Mouse (Mus musculus): ENCODE results near the gene Atg5. TPM values are rescaled to one million over a fixed set of nuclear protein-coding genes. Genes with fewer than 3 reads are reported as not detected.

Atg5 gene
- total RNA-seq, 2 experiments from 2014 or later: 20.7 to 24.8 TPM

DNA sequence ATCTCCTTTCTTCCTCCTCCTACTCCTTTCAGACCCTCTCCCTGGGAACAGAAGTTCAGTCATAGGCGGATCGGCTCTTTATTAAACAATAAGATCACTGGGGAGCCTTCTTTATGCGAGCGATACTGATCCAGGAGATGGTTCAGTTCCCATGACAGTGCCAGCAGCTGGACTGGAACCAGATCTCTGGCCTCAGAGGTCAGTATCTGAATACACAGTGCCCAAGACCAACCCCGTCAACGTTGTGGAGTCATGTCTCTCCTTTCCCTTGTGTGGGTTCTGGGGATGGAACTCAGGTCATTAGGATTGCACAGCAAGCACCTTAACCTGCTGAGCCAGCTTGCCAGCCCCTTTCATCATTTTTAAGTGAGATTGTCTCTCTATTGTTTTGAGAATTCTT, 70.4 kb downstream of the Atg5 start:
- intact Hi-C loops (cut with DNase I): no loop called here
- DNase-seq (ENCODE audit: extremely low spot score in 1 of 2, low spot score in 2 of 2): no peak
- TF ChIP-seq CTCF (IDR thresholded peaks at IDR 0.05): no peak
- Histone ChIP-seq H3K4me3 (no peak overlapping the region), H3K27ac (no peak overlapping the region)

DNA sequence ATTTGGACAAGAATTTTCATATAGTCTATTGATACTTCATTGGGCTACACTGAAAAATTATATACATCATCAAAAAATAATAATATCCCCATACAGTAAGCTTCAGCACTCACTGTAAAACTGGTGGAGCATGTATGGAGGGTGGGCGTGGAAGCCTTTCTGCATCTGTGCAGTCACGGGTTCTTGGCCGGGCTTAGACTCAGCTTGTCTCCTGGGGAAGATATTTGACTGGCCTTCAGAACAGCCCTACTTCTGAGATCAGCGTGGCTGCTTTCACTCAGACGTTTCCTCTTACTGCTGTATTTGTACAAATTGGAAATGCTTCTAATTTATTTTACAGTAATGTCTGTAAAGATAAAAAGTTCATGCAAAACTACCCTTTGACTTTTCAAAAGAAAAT, 71.2 kb downstream of the Atg5 start:
- H3K27ac ChIP-seq: no peak overlapping the region
- no peak for TF ChIP-seq CTCF (IDR thresholded peaks at IDR 0.05)
- intact Hi-C loops (cut with DNase I): no loop called here
- DNase-seq (ENCODE audit: extremely low spot score in 1 of 2, low spot score in 2 of 2): no peak
- no peak overlapping the region for H3K4me3 ChIP-seq

DNA sequence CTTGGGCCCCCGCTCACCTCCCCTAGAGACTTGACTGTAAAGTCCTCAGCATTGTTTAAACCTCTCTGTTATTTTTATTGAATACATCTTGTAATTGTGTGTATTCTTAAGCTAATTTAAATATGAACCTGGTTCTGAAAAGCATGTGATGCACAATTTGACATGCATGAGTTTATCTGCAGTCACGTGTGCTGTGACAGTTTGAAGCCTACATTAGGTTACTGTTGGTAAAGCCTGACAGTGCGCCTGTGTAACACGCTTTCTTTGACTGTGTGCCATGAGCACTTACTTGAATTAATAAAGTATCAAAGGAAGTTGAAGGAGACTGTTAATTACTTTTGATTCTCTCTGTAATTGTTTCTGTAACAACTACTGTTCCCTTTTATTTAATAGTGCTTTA, 72.8 kb downstream of the Atg5 start:
- intact Hi-C loops (cut with DNase I): no loop called here
- Histone ChIP-seq H3K27ac (no peak overlapping the region), H3K4me3 (no peak overlapping the region)
- no peak for TF ChIP-seq CTCF (IDR thresholded peaks at IDR 0.05)
- DNase-seq (ENCODE audit: extremely low spot score in 1 of 2, low spot score in 2 of 2): no peak

DNA sequence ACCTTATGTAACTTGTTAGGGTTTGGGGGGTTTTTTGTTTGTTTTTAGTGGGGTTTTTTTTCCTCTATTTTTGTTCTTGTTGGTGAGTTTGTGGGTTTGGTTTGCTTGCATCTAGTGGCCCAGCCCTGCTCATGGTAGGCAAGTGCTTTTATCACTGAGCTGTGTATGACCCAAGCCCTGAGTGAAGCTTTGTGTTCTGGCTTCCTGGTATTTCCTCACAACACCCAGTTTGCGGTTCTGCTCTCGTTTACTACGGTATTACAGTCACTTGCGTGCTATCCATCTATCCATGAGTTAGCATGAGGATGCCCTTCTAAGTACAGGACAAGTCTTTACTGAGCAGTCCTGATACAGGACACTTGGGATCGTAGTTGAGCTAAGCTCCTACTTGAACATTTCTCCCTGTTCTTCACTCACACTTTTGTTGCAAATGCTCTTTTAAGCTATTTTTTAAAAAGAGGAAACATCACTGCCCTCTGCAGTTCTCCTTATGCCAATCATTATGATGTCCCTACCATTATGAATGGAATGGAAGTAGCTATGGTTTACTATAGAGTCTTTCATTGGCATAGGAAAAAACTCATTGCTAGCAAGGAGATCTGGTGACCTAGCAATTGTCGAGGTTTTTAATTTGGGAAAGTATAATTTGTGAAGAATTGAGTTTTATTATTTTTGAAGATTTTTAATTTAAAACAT, 73.8 kb downstream of the Atg5 start:
- DNase-seq (ENCODE audit: extremely low spot score in 1 of 2, low spot score in 2 of 2): no peak
- Histone ChIP-seq H3K4me3 (no peak overlapping the region), H3K27ac (no peak overlapping the region)
- no peak for TF ChIP-seq CTCF (IDR thresholded peaks at IDR 0.05)
- intact Hi-C loops (cut with DNase I): no loop called here

DNA sequence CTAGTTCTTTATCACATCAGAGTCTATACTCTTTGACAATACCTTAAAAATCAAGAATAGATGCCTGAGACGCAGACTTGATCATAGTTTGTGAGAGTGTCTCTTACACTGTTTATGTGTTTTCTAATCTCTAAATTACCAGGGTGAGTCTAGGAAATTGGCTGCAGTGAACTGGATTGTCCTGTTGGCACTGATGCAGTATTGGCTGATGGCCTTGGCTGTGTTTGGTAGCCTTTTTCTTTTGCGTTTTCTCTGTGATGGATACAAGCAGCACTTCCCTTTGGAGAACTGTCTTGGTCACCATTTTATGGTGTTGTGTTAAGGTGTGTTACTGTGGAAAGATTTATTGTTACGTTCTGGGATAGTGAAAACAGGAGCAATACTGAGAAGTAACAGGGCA, 75.2 kb downstream of the Atg5 start:
- intact Hi-C loops (cut with DNase I): no loop called here
- no peak overlapping the region for H3K27ac ChIP-seq

DNA sequence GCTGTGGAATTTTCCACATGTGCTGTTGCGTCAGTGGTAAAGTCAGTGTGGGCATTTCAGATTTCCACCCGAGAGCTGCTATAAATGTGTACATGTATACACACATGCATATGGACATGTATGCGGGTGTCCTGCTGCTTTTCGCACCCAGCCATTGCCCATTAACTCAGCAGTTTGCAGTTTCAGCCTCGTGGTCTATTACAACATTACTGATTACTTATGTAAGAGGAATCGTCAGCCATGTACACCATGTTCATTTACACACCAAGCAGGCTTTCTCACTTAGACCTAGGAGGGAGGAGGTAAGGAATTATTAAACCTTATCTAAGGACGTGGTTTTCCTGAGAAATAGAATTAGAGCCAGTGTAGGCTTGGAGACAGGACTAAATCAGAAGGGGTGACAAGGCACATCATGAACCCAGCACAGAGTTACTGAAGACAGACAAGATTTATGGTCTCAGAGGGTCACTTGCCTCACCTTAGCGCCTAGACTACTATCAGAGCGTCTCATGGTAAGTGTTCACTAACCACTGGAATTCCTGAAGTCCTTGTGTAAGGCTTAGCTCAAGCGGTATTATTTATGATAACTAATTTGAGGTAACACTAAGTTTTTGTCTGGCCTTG, 79.5 kb downstream of the Atg5 start:
- no peak for DNase-seq (ENCODE audit: extremely low spot score in 1 of 2, low spot score in 2 of 2)
- no peak for TF ChIP-seq CTCF (IDR thresholded peaks at IDR 0.05)
- H3K4me3 ChIP-seq: no peak overlapping the region
- intact Hi-C loops (cut with DNase I): no loop called here
- no peak overlapping the region for H3K27ac ChIP-seq

More for the DNA sequence above, 75.2 kb downstream of the Atg5 start:
- no peak overlapping the region for H3K4me3 ChIP-seq
- no peak for DNase-seq (ENCODE audit: extremely low spot score in 1 of 2, low spot score in 2 of 2)
- no peak for TF ChIP-seq CTCF (IDR thresholded peaks at IDR 0.05)

DNA sequence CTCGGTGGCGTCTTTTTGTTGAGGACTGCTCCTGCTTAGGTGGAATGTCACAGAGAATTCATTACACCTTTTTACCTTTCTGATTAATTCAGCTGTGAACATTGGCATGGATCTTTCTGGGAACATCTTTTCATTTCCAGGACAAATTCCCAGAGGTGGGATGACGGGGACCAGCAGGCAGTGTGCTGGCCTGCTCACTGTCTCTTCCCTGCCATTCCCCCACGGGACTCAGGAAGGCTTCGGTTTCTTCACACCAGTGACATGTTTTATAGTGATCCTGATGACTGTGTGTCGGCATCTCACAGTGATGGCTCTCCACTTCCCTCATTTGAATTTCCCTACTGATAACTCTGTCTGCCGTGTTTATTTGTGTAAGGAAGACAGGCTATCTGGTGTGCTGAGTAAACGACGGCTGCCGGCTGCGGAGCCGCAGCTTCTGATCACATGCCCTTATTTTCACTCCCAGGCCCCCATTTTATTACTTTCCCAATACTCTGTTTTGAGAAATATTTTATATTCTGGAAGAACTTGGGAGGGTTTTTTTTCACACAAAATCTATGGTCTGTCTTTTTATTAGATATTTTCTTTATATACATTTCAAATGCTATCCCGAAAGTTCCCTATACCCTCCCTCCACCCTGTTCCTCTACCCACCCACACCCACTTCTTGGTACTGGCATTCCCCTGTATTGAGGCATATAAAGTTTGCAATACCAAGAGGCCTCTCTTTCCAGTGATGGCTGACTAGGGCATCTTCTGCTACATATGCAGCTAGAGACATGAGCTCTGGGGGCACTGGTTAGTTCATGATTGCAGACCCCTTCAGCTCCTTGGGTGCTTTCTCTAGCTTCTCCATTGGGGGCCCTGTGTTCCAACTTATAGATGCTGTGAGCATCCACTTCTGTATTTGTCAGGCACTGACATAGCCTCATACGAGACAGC, 80.6 kb downstream of the Atg5 start:
- TF ChIP-seq CTCF (IDR thresholded peaks at IDR 0.05): no peak
- intact Hi-C loops (cut with DNase I): no loop called here
- H3K4me3 ChIP-seq: no peak overlapping the region
- no peak for DNase-seq (ENCODE audit: extremely low spot score in 1 of 2, low spot score in 2 of 2)
- no peak overlapping the region for H3K27ac ChIP-seq

DNA sequence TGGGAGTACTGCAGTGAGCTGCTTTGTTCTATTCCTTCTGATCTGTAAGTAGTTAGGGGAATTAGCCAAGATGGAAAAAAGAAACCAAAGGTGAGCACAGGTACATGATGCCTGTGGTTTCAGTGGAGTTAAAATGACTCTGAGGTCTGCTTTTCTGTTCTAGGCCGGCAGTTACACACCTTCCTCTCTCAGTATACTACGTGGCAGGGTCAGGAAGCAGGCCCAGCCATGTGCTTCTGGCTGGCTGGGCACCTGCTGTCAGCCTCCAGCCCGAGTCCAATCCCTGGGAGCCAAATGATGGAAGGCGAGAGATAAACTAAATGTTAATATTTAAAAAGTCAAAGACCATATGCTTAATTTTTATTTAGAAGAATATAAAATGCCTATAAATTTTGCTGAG, 85.3 kb downstream of the Atg5 start:
- H3K4me3 ChIP-seq: no peak overlapping the region
- TF ChIP-seq CTCF (IDR thresholded peaks at IDR 0.05): no peak
- H3K27ac ChIP-seq: no peak overlapping the region
- intact Hi-C loops (cut with DNase I): no loop called here
- no peak for DNase-seq (ENCODE audit: extremely low spot score in 1 of 2, low spot score in 2 of 2)

DNA sequence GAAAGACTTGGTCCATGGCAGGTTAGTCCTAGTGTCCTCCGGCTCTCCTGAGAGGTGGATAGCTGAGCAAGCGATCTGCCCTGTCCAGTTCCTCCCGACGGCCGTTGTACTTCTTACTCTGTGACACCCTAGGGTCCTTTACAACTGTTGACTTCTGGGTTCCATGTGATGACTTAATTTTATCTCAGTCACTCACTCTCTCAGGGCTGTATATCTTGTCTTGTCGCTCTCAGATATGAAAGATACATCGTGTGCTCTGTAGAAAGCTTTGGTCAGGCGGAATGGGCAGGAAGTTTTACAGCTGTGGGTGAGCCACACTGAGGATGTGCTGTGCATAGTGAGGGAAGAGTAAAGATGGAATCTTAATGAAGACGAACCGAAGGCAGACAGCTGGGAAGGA, 86.2 kb downstream of the Atg5 start:
- DNase-seq (ENCODE audit: extremely low spot score in 1 of 2, low spot score in 2 of 2): no peak
- intact Hi-C loops (cut with DNase I): no loop called here
- no peak overlapping the region for H3K27ac ChIP-seq
- H3K4me3 ChIP-seq: no peak overlapping the region
- TF ChIP-seq CTCF (IDR thresholded peaks at IDR 0.05): no peak

DNA sequence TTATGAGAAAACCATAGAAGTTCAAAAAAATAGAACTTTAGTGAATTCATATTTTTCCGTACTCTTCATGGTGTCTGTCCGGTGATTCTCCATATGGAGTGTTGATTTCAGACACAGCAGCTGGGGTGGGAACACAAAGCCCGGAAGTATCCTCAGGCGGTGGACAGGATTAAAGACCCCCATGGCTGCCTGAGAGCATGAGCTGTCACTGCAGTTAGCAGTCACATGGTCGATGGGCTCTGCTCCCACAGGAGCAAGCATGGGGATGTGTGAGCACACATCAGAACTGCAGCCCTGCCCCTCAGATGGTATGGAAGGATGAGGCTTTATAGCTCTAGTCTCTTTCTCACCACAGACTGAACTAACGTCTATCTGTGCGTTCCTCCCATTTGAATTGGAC, 87.1 kb downstream of the Atg5 start:
- no peak for TF ChIP-seq CTCF (IDR thresholded peaks at IDR 0.05)
- no peak overlapping the region for H3K4me3 ChIP-seq
- intact Hi-C loops (cut with DNase I): no loop called here
- no peak for DNase-seq (ENCODE audit: extremely low spot score in 1 of 2, low spot score in 2 of 2)
- H3K27ac ChIP-seq: no peak overlapping the region

DNA sequence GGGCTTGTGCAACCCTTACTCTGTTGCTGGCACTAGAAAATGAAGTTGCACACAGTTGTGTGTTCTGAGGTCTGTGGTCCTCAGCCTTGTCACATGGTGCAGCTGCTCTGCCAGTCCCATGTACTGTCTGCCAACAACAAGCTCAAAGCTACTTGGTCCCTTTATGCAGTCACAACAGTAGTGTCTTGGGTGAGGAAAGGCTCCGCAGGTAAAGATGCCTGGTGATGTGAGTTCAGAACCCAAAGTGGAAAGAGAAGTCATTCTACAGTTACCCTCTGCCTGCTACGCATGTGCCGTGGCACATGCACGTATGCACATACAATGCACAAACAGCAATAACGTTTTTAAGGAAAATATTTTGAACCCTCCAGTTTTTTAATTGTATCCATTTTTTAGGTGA, 88.5 kb downstream of the Atg5 start:
- TF ChIP-seq CTCF (IDR thresholded peaks at IDR 0.05): no peak
- no peak overlapping the region for H3K27ac ChIP-seq
- no peak for DNase-seq (ENCODE audit: extremely low spot score in 1 of 2, low spot score in 2 of 2)
- intact Hi-C loops (cut with DNase I): no loop called here
- no peak overlapping the region for H3K4me3 ChIP-seq

DNA sequence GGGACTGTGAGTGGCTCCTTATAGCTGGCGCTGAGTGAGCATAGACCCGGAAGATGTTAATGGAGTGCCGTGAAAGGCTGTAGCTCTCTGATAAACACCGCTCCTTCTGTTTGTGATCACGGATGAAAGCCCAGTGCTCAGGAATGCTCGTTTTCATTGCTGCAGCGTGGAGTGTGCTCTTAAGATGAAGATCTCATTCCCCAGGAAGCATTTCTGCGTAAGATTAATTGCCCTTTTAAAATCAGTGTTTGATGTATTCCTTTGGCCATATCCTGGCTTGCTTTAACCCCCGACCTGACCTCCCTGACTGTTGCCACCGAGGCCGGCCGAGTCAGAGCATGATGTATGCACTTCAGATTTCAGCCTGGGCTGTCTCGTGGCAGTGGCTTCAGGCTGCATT, 89.2 kb downstream of the Atg5 start:
- no peak overlapping the region for H3K4me3 ChIP-seq
- DNase-seq (ENCODE audit: extremely low spot score in 1 of 2, low spot score in 2 of 2): no peak
- intact Hi-C loops (cut with DNase I): no loop called here
- no peak overlapping the region for H3K27ac ChIP-seq
- TF ChIP-seq CTCF (IDR thresholded peaks at IDR 0.05): no peak
